26 mouse cellular contexts compared by ENCODE assay signal in the genomic region with DNA sequence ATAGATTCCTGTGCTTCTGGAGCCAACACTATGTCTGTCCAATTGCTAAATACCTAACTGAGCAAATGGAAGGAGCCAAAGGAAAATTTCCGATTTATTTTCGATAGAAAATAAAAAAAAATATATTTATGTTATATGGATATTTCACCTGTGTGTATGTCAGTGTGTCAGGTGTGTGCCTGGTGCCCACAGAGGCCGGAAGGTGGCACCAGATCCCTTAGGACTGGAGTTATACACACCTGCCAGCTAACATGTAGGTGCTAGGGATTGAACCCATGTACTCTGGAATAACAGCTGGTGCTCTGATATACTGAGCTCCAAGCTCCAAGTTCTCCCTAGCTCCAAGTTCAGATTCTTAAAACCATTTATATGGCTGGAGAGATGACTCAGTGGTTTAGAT.
"Had no signal": no experiment of that assay in that cellular context is flagged by ENCODE, and none has a peak within 500 bp of the region (broad histone marks: within the 10 kb centered on the region; RNA-seq: fewer than 3 reads in every experiment).

No protein-coding gene starts in this region.

- H3K36me3 ChIP-seq: embryonic facial prominence, embryonic 10.5 days; embryonic facial prominence, embryonic 12.5 days; embryonic facial prominence, embryonic 13.5 days; embryonic facial prominence, embryonic 15.5 days; forebrain, embryonic 10.5 days; forebrain, embryonic 12.5 days; forebrain, embryonic 15.5 days had no signal

- H3K4me1 ChIP-seq: embryonic facial prominence, embryonic 10.5 days; embryonic facial prominence, embryonic 12.5 days; embryonic facial prominence, embryonic 13.5 days; embryonic facial prominence, embryonic 15.5 days; forebrain, embryonic 10.5 days; forebrain, embryonic 12.5 days; forebrain, embryonic 13.5 days; forebrain, embryonic 15.5 days had no signal

- H3K9me3 ChIP-seq: embryonic facial prominence, embryonic 10.5 days; embryonic facial prominence, embryonic 12.5 days; embryonic facial prominence, embryonic 13.5 days; embryonic facial prominence, embryonic 15.5 days; forebrain, embryonic 10.5 days; forebrain, embryonic 12.5 days; forebrain, embryonic 13.5 days; forebrain, embryonic 15.5 days had no signal

- DNase-seq: cerebellum, adult 8-10 months; cerebellum, adult 9-10 months; cerebellum, adult 9-11 months; cerebellum, postnatal 10 days; cerebellum, postnatal 14 days; cerebellum, postnatal 25 days; cerebellum, postnatal 36 days; embryo, embryonic 11 days; forebrain, postnatal 0 days; gastrocnemius, adult 2 months; gastrocnemius, postnatal 10 days; gastrocnemius, postnatal 14 days; gastrocnemius, postnatal 25 days; gastrocnemius, postnatal 36 days; heart, adult 11 months; heart, adult 18-20 months; heart, adult 2 months had no signal

- H3K4me2 ChIP-seq: embryonic facial prominence, embryonic 12.5 days; embryonic facial prominence, embryonic 13.5 days; embryonic facial prominence, embryonic 15.5 days; forebrain, embryonic 12.5 days; forebrain, embryonic 13.5 days; forebrain, embryonic 15.5 days had no signal

- H3K27me3 ChIP-seq: embryonic facial prominence, embryonic 12.5 days; embryonic facial prominence, embryonic 13.5 days; embryonic facial prominence, embryonic 15.5 days; forebrain, embryonic 12.5 days; forebrain, embryonic 13.5 days; forebrain, embryonic 15.5 days had no signal

- H3K27ac ChIP-seq: embryonic facial prominence, embryonic 10.5 days; embryonic facial prominence, embryonic 12.5 days; embryonic facial prominence, embryonic 13.5 days; embryonic facial prominence, embryonic 15.5 days; forebrain, embryonic 10.5 days; forebrain, embryonic 12.5 days; forebrain, embryonic 13.5 days; forebrain, embryonic 15.5 days; gastrocnemius, adult 2 months; heart, adult 2 months had no signal

- H3K9ac ChIP-seq: embryonic facial prominence, embryonic 12.5 days; embryonic facial prominence, embryonic 13.5 days; embryonic facial prominence, embryonic 15.5 days; forebrain, embryonic 12.5 days; forebrain, embryonic 13.5 days; forebrain, embryonic 15.5 days; forebrain, postnatal 0 days had no signal

- H3K4me3 ChIP-seq: embryonic facial prominence, embryonic 10.5 days; embryonic facial prominence, embryonic 12.5 days; embryonic facial prominence, embryonic 13.5 days; embryonic facial prominence, embryonic 15.5 days; erythroblast, embryonic 14.5 days; forebrain, embryonic 10.5 days; forebrain, embryonic 12.5 days; forebrain, embryonic 13.5 days; forebrain, embryonic 15.5 days; gastrocnemius, adult 2 months; heart, adult 2 months had no signal
